Mouse (Mus musculus) bone marrow, adult 2 months (tissue): ENCODE measurements around the gene Kcng3.

Source experiments
- CTCF ChIP-seq: fragments of 200-500 bp; IDR thresholded peaks from 2 replicates; pipeline ENCODE4 v1.5.1; 2011; ENCODE audit warnings: low read length, control low read depth; ENCODE audit not compliant: control insufficient read depth, insufficient read depth
- POLR2A ChIP-seq: fragments of 200-500 bp; IDR thresholded peaks from 2 replicates; pipeline ENCODE4 v1.6.1; 2011; ENCODE audit warnings: low read depth, mild to moderate bottlenecking, control low read depth, low read length, borderline replicate concordance; ENCODE audit not compliant: control insufficient read depth

- TF ChIP-seq CTCF (peak; percentile 67), POLR2A (no peak)
Measured at GRCm38 (mm10) chr17:83563703-83564111, 68.0 kb downstream of the Kcng3 start.
